ENCODE assay signal across 8 mouse cellular contexts in genomic region chr17:3080587-3081349, GRCm38 (mm10). TPM values are rescaled to one million over a fixed set of nuclear protein-coding genes. Genes with fewer than 3 reads are reported as not detected.
DNase-seq lines count a peak whose midpoint lies in the region; ATAC-seq and TF ChIP-seq lines count a peak whose summit lies in the region.
"Not testable (repeated sequence)": the region's sequence is repeated elsewhere in the genome, so short reads cannot be mapped to it uniquely, and the experiment has no call there.

No protein-coding gene starts in this region.

- not testable (repeated sequence) for H3K36me3 ChIP-seq in intestine, postnatal 0 days (ENCODE audit: control insufficient read depth, insufficient read depth); stomach, postnatal 0 days (ENCODE audit: control insufficient read depth, insufficient read depth, low read length)

- not testable (repeated sequence) for H3K27me3 ChIP-seq in intestine, postnatal 0 days (replicated peaks; ENCODE audit: control insufficient read depth, insufficient read depth, low read length); stomach, postnatal 0 days (ENCODE audit: control insufficient read depth, insufficient read depth, low read length)

- H3K27ac ChIP-seq in intestine, postnatal 0 days (ENCODE audit: low read depth, low read length); stomach, postnatal 0 days (replicated peaks): not testable (repeated sequence)

- not testable (repeated sequence) for H3K9me3 ChIP-seq in intestine, postnatal 0 days (ENCODE audit: control insufficient read depth); stomach, postnatal 0 days (ENCODE audit: control insufficient read depth, low read length)

- H3K4me2 ChIP-seq in intestine, postnatal 0 days (replicated peaks; ENCODE audit: low read depth); stomach, postnatal 0 days (replicated peaks; ENCODE audit: low read depth): not testable (repeated sequence)

- not testable (repeated sequence) for TF ChIP-seq CTCF in intestine, postnatal 0 days (IDR thresholded peaks at IDR 0.05; ENCODE audit: low read depth); stomach, postnatal 0 days (IDR thresholded peaks at IDR 0.05; ENCODE audit: low read depth)

- ATAC-seq in CD4-positive, CD25-positive, alpha-beta regulatory T cell, adult 4 months = peak; percentile 27
- ATAC-seq in activated CD4-positive, CD25-positive, alpha-beta regulatory T cell, adult 4 months = peak; percentile 49
- peak; percentile 14 for ATAC-seq in common myeloid progenitor, adult 5-6 weeks (replicated peaks; ENCODE audit: low read depth, poor library complexity, severe bottlenecking)
- ATAC-seq in hematopoietic stem cell, adult 5-6 weeks (replicated peaks in 1 of 2; ENCODE audit: insufficient read depth in 1 of 2, low FRiP score in 2 of 2, low TSS enrichment in 1 of 2, low read depth in 1 of 2, poor library complexity in 2 of 2, severe bottlenecking in 2 of 2) = peak; percentile 21 to 29
- ATAC-seq in intestine, postnatal 0 days = peak; percentile 64
- ATAC-seq in megakaryocyte-erythroid progenitor cell, adult 5-6 weeks (replicated peaks; ENCODE audit: low FRiP score, low TSS enrichment, poor library complexity, severe bottlenecking) = peak; percentile 8
- peak; percentile 73 for ATAC-seq in stomach, postnatal 0 days (ENCODE audit: low FRiP score, low TSS enrichment)

- not testable (repeated sequence) for H3K9ac ChIP-seq in intestine, postnatal 0 days (ENCODE audit: low read depth, low read length); stomach, postnatal 0 days (ENCODE audit: low read length)

- WGBS in intestine, postnatal 0 days = 71% methylated on average over 7 of the region's 9 CpGs
- 81% methylated on average over 7 of the region's 9 CpGs for WGBS in stomach, postnatal 0 days

- TF ChIP-seq EP300 in stomach, postnatal 0 days (optimal IDR thresholded peaks at IDR 0.05) = not testable (repeated sequence)

- not testable (repeated sequence) for H3K4me3 ChIP-seq in intestine, postnatal 0 days (ENCODE audit: low read depth, low read length); stomach, postnatal 0 days (ENCODE audit: low read depth, low read length)

- not testable (repeated sequence) for H3K4me1 ChIP-seq in intestine, postnatal 0 days (replicated peaks; ENCODE audit: control insufficient read depth, insufficient read depth, low read length); stomach, postnatal 0 days (replicated peaks; ENCODE audit: control insufficient read depth, insufficient read depth)

- DNase-seq in right cerebral cortex, postnatal 14 days = peak; percentile 19
- DNase-seq in stomach, postnatal 0 days (ENCODE audit: low spot score) = not testable (repeated sequence)

RNA-seq across cellular contexts. Expression of gene Scaf8, which starts 34.0 kb away (rescaled TPM):
- 10 to 100 TPM; 23.4 to 25.5 TPM for polyA plus RNA-seq in CD4-positive, CD25-positive, alpha-beta regulatory T cell, adult 4 months (2017; shearing (Covaris generic))
- 10 to 100 TPM; 23.7 to 24.2 TPM for polyA plus RNA-seq in activated CD4-positive, CD25-positive, alpha-beta regulatory T cell, adult 4 months (2017; shearing (Covaris generic))
- 34.0 and 52.3 TPM in 2 replicates for total RNA-seq in common myeloid progenitor, adult 5-6 weeks (2017)
- total RNA-seq in hematopoietic stem cell, adult 5-6 weeks (2017) = 49.2 and 52.4 TPM in 2 replicates
- polyA plus RNA-seq in intestine, postnatal 0 days (2015; fragmentation: Nextera tagmentation; extraction: Ambion mirVana) = 8.3 and 9.4 TPM in 2 replicates
- total RNA-seq in megakaryocyte-erythroid progenitor cell, adult 5-6 weeks (2014; fragmentation: Nextera tagmentation) = 52.0 and 61.2 TPM in 2 replicates
- 40.1 and 52.9 TPM in 2 replicates for total RNA-seq in megakaryocyte-erythroid progenitor cell, adult 5-6 weeks (2017)
- polyA plus RNA-seq in stomach, postnatal 0 days (2015; fragmentation: Nextera tagmentation; extraction: Ambion mirVana) = 6.7 and 7.6 TPM in 2 replicates

Comparison
In these comparisons a context has a peak if more than half of its experiments do, and no peak if none do; other contexts are left out.
1. ATAC-seq: peak in every context shown above with its lines; median percentile 73 in stomach, postnatal 0 days; 64 in intestine, postnatal 0 days; 49 in activated CD4-positive, CD25-positive, alpha-beta regulatory T cell, adult 4 months; 27 in CD4-positive, CD25-positive, alpha-beta regulatory T cell, adult 4 months; 25 in hematopoietic stem cell, adult 5-6 weeks; 14 in common myeloid progenitor, adult 5-6 weeks; 8 in megakaryocyte-erythroid progenitor cell, adult 5-6 weeks.